Mouse (Mus musculus) neural tube, embryonic 14.5 days (tissue): Measurements from ENCODE around the gene Thap8. TPM values are rescaled to one million over a fixed set of nuclear protein-coding genes. Genes with fewer than 3 reads are reported as not detected.

Source experiments
- ATAC-seq: fragments of 200-750 bp; cut with Nextera tagmentation; 2 replicates; pipeline ENCODE4 v1.8.0; 2017; ENCODE audit warnings: low read depth, mild to moderate bottlenecking, moderate TSS enrichment, moderate library complexity
- H3K27ac ChIP-seq: fragments of 300-500 bp; sonication (generic); 2 replicates; pipeline ENCODE4 v1.5.1; 2014; ENCODE audit warnings: low read depth, mild to moderate bottlenecking, control low read depth, low read length, moderate library complexity, mixed read lengths
- H3K27me3 ChIP-seq: fragments of 300-500 bp; sonication (generic); 2 replicates; pipeline ENCODE4 v1.6.1; 2014; ENCODE audit warnings: low read length; ENCODE audit not compliant: control insufficient read depth, insufficient read depth
- H3K36me3 ChIP-seq: fragments of 300-500 bp; sonication (generic); 2 replicates; pipeline ENCODE4 v1.6.1; 2014; ENCODE audit warnings: low read length, mixed read lengths; ENCODE audit not compliant: control insufficient read depth, insufficient read depth
- H3K4me1 ChIP-seq: fragments of 300-500 bp; sonication (generic); 2 replicates; pipeline ENCODE4 v1.6.1; 2014; ENCODE audit warnings: low read length; ENCODE audit not compliant: control insufficient read depth, insufficient read depth
- H3K4me2 ChIP-seq: fragments of 300-500 bp; sonication (generic); 2 replicates; pipeline ENCODE4 v1.6.1; 2014; ENCODE audit warnings: mild to moderate bottlenecking, low read depth, low read length, control low read depth
- H3K4me3 ChIP-seq: fragments of 300-500 bp; sonication (generic); 2 replicates; pipeline ENCODE4 v1.5.1; 2014; ENCODE audit warnings: low read depth, low read length, control low read depth, mixed read lengths
- H3K9ac ChIP-seq: fragments of 300-500 bp; sonication (generic); replicated peaks from 2 replicates; pipeline ENCODE4 v1.6.1; 2014; ENCODE audit warnings: low read depth, mild to moderate bottlenecking, control low read depth, low read length, mixed read lengths
- H3K9me3 ChIP-seq: fragments of 300-500 bp; sonication (generic); 2 replicates; pipeline ENCODE4 v1.6.1; 2016; ENCODE audit warnings: low read length; ENCODE audit not compliant: control insufficient read depth
- WGBS: fragments of 180-500 bp; shearing (Covaris S2); extraction: QIAGEN DNeasy Blood & Tissue Kit; methylation state at CpG from one replicate; pipeline ENCODE4 v1.1.7; 2014; 5-methylcytosine and 5-hydroxymethylcytosine counted together
- polyA plus RNA-seq: library from polyadenylated mRNA; unstranded; fragments of >200 nt; fragmentation: Nextera tagmentation; extraction: Ambion mirVana; gene quantifications from 2 replicates; pipeline ENCODE4 v1.2.1, GENCODE M21; 2014

The Thap8 gene
- polyA plus RNA-seq, 1 experiment from 2014 or later: 1.0 TPM

DNA sequence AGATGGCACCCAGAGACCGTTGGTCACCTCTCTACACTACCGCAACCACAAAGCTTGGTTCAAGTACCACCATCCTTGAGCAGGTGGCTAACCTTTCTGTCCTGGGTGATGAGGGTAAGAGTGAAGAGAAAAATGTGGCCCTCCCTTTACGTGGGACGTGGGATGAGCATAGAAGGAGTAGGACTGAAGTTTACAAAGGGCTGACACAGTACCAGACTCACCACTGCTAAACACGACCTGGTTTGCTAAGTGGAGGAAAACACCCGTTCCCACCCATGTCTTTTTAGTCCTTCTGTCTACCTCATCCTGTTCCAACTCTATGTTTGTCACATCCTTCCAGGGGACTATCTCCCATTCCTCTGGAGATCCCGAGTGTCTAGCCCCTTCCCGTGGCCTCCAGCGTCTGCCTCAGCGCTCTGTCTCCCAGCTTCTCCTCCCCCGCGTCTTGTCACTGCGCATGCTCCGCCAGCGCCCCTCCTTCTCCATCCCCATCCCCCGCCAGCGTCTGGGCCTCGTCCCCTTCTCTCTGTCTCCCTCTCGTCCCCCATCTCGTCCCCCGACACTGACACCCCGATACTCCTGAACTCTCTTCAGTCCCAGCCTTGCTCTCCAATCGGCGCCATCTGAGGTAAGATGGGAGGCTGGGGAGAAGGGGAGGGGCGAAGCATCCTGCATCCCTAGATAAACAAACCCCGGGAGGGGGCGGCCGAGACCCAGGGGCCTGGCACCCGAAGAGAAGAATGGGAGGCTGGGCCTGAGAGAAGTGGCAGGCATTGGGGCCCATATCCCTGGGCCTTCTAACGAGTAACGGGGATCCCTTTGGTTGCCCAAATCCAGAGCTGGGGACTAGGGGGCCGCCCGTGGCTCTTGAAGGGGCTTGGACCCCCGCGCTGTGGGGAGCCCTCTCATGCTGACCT is 11.6 kb downstream of the Thap8 start, which contains the start of gene Clip3:
Gene Clip3 (plus strand): TSS at position 514 of the 917 bp plus-strand sequence.
- WGBS: 8% methylated on average over 35 of the region's 35 CpGs
- H3K27ac ChIP-seq: peak within 1 kb of the TSS; percentile 72
- H3K9ac ChIP-seq: peak within 1 kb of the TSS; percentile 95
- peaks cover 19% of the 10 kb centered on the region for H3K4me1 ChIP-seq
- no peaks in the 10 kb centered on the region for H3K9me3 ChIP-seq
- no peaks in the 10 kb centered on the region for H3K27me3 ChIP-seq
- H3K4me2 ChIP-seq: peak within 1 kb of the TSS; percentile 93
- peak; percentile 89 for ATAC-seq
- H3K4me3 ChIP-seq: peak within 1 kb of the TSS; percentile 94
- H3K36me3 ChIP-seq: peaks cover 16% of the 10 kb centered on the region

DNA sequence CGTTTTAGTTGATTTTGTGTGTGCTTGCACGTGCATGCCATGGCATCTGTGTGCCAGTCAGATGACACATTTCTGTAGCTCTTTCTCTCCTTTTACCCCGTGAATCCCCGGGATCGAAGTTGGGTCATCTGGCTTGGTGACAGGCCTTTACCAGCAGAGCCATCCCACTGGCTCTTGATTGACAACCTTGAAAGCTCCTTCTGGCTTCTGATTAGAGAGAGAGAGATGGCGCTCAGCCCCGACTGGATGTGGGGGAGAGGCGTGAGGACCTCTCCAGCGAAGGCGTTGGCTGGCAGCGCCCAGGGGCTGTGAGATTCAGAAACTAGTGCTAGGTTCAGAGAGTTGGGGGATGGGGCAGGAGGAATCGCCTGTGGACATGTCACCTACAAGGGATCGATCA is 13.9 kb downstream of the Thap8 start:
- H3K9ac ChIP-seq: no peak overlapping the region; the same call in 1 of the 2 replicates
- H3K27me3 ChIP-seq: no peaks in the 10 kb centered on the region
- H3K4me1 ChIP-seq: peaks cover 19% of the 10 kb centered on the region
- H3K4me3 ChIP-seq: no peak overlapping the region
- no peak for ATAC-seq
- H3K36me3 ChIP-seq: peaks cover 38% of the 10 kb centered on the region
- no peaks in the 10 kb centered on the region for H3K9me3 ChIP-seq
- no peak overlapping the region for H3K4me2 ChIP-seq
- WGBS: 83% methylated on average over 13 of the region's 13 CpGs
- no peak overlapping the region for H3K27ac ChIP-seq

DNA sequence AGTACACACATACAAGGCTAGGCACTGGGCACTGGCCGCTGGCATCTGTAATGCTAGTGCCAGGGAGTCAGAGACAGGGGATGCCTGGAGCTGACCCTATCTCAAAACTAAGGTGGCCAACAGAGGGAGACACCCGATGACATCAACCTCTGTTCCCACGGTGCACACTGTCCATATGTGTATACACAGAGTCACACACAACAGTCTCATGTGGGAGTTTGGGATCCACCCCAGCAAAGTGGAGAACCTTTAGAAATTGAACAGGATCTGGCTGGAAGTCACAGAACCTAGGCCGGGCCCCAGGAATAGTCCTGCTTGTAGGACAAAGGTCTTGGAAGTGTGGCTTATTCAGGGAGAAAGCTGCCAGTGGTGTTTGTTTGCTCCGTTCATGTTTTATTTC is 14.4 kb downstream of the Thap8 start:
- Histone ChIP-seq H3K9ac (no peak overlapping the region; the same call in 1 of the 2 replicates), H3K27ac (no peak overlapping the region), H3K9me3 (no peaks in the 10 kb centered on the region), H3K27me3 (no peaks in the 10 kb centered on the region), H3K4me3 (no peak overlapping the region), H3K36me3 (peaks cover 43% of the 10 kb centered on the region), H3K4me2 (no peak overlapping the region), H3K4me1 (peaks cover 19% of the 10 kb centered on the region)
- ATAC-seq: no peak
- WGBS: 93% methylated on average over 5 of the region's 5 CpGs

DNA sequence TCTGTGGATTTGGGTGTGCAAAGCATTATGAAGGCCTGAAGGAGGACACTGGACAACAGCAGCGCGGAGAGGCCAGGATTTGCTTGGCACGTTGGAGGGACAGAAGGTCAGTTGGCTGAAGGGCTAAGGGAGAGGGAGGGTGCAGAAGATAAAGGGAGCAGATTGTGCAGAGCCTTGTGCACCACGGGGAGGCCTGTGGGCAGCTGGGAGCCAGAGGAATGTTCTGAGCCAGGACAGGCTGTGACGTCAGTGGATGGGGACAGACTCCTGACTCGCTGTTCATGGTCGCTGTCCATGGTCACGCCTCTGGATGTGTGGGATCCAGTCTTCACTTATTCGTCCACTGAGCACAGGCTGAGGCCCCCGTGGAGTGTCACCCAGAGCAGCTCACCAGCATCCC is 15.2 kb downstream of the Thap8 start:
- no peak overlapping the region for H3K9ac ChIP-seq
- H3K4me3 ChIP-seq: no peak overlapping the region
- no peak overlapping the region for H3K4me2 ChIP-seq
- peaks cover 19% of the 10 kb centered on the region for H3K4me1 ChIP-seq
- 73% methylated on average over 10 of the region's 10 CpGs for WGBS
- no peaks in the 10 kb centered on the region for H3K27me3 ChIP-seq
- H3K9me3 ChIP-seq: no peaks in the 10 kb centered on the region
- H3K27ac ChIP-seq: no peak overlapping the region
- no peak for ATAC-seq
- H3K36me3 ChIP-seq: peaks cover 51% of the 10 kb centered on the region

DNA sequence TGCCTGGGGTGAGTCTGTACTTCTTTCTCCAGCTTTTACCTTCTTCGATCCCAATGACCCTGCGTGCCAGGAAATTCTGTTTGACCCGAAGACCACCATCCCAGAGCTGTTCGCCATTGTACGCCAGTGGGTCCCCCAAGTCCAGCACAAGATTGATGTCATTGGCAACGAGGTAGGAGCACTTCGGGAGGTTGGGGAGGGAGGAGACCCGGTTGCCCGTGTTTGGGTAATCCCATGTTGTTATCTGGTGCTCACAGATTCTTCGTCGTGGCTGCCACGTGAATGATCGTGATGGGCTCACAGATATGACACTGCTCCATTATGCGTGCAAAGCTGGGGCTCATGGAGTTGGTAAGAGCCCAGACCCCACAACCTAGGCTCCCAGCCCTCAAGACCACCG is 16.9 kb downstream of the Thap8 start:
- WGBS: 95% methylated on average over 15 of the region's 15 CpGs
- Histone ChIP-seq H3K9me3 (no peaks in the 10 kb centered on the region), H3K4me2 (no peak overlapping the region), H3K36me3 (peaks cover 54% of the 10 kb centered on the region), H3K4me3 (no peak overlapping the region), H3K4me1 (peaks cover 19% of the 10 kb centered on the region), H3K9ac (no peak overlapping the region), H3K27me3 (no peaks in the 10 kb centered on the region), H3K27ac (no peak overlapping the region)
- ATAC-seq: no peak

DNA sequence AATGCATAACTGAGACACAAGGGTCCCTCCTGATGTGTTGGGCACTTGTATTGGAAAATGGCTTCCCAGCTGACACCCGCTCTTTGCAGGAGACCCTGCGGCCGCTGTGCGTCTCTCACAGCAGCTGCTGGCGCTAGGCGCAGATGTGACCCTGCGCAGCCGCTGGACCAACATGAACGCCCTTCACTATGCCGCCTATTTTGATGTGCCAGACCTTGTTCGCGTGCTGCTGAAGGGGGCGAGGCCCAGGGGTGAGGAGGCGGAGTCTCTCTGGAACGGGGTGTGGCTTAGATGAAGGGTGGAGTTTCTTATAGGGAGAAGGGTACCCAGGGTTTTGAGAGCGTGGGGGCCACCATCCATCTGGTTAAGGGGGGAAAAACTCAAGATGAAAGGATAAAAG is 17.4 kb downstream of the Thap8 start:
- Histone ChIP-seq H3K4me1 (peaks cover 17% of the 10 kb centered on the region), H3K9me3 (no peaks in the 10 kb centered on the region), H3K36me3 (peaks cover 58% of the 10 kb centered on the region), H3K4me3 (no peak overlapping the region), H3K27me3 (no peaks in the 10 kb centered on the region), H3K27ac (no peak overlapping the region), H3K9ac (no peak overlapping the region), H3K4me2 (no peak overlapping the region)
- ATAC-seq: no peak
- 88% methylated on average over 16 of the region's 16 CpGs for WGBS

DNA sequence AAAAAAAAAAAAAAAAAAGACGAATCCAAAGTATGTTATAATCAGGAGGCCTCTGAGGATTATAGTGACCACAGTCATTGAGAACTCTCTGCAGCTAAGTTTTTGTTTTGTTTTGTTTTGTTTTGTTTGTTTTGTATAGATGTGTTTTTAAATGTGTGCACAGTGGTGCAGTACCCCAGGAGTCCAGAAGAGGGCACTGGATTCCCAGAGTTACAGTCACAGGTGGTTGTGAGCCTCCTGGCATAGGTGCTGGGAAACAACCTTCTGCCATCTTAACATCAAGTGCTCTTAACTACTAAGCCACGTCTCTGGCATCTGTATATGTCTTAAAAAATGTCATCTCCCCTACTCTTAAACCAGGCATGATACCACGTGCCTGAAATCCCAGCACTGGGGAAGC is 21.0 kb downstream of the Thap8 start:
- H3K9ac ChIP-seq: no peak overlapping the region

DNA sequence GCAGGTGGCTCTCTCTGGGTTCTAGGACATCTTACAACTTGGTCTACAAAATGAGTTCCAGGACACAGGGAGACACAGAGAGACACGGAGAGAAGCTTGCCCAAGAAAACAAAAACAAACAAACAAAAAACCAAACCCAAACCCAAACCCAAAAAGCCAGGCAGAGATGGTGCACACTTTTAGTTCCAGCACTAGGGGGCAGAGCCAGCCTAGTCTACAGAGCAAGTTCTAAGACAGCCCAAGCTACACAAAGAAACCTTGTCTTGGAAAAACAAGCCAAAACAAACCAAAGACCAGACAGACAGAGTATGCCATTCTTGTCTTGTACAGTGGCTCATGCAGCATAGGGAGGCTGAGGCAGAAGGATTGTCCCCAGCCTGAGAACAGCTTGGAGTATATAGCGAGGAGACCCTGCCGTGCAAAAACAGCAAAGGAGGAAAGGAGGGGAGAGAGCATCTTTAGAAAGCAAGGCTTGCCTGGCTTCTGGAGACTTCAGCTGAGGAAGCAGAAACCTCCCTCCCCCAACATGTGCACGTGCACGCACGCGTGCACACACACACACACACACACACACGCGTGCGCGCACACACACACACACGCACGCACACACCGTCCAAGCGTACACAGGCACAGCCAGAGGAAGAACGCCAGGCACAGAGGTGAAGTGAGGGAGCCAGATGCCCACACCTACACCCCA is 26.3 kb downstream of the Thap8 start:
- Histone ChIP-seq H3K27me3 (no peaks in the 10 kb centered on the region), H3K36me3 (peaks cover 40% of the 10 kb centered on the region), H3K4me2 (no peak overlapping the region), H3K9me3 (no peaks in the 10 kb centered on the region), H3K27ac (no peak overlapping the region), H3K9ac (no peak overlapping the region), H3K4me3 (no peak overlapping the region), H3K4me1 (peaks cover 12% of the 10 kb centered on the region)
- 91% methylated on average over 16 of the region's 16 CpGs for WGBS
- no peak for ATAC-seq

More for the DNA sequence above, 21.0 kb downstream of the Thap8 start:
- H3K36me3 ChIP-seq: peaks cover 73% of the 10 kb centered on the region
- no peak overlapping the region for H3K4me3 ChIP-seq
- WGBS: 52% methylated on average over 3 of the region's 3 CpGs
- H3K4me1 ChIP-seq: no peaks in the 10 kb centered on the region
- ATAC-seq: no peak; the same call in 1 of the 2 replicates
- no peak overlapping the region for H3K27ac ChIP-seq
- H3K9me3 ChIP-seq: no peaks in the 10 kb centered on the region
- H3K27me3 ChIP-seq: no peaks in the 10 kb centered on the region
- H3K4me2 ChIP-seq: no peak overlapping the region
